Mouse (Mus musculus) CH12.LX (cell line): ENCODE data around the gene Gm5294.

Experiments
- CHD2 ChIP-seq: IDR thresholded peaks from 2 replicates; pipeline ENCODE4 v1.6.1; 2011; ENCODE audit warnings: low read length, improper control_type of control experiment
- CTCF ChIP-seq, 2 experiments: IDR thresholded peaks in 1 of 2; conservative IDR thresholded peaks in 1 of 2; 2 replicates each; pipeline ENCODE4 v1.5.1; 2011 to 2012; ENCODE audit warnings: low read depth in 2 of 2, low read length in 2 of 2, improper control_type of control experiment in 1 of 2, inconsistent platforms in 1 of 2, mild to moderate bottlenecking in 1 of 2, moderate library complexity in 1 of 2
- HCFC1 ChIP-seq: IDR thresholded peaks from 2 replicates; pipeline ENCODE4 v1.6.1; 2012; ENCODE audit warnings: low read depth, mild to moderate bottlenecking, inconsistent platforms, low read length, improper control_type of control experiment
- KAT2A ChIP-seq: IDR thresholded peaks from 2 replicates; pipeline ENCODE4 v1.6.1; 2012; ENCODE audit warnings: low read length, improper control_type of control experiment, inconsistent platforms; ENCODE audit not compliant: insufficient replicate concordance
- TBP ChIP-seq: conservative IDR thresholded peaks from 2 replicates; pipeline ENCODE4 v1.6.1; 2011; ENCODE audit warnings: low read depth, low read length, improper control_type of control experiment
- USF2 ChIP-seq: conservative IDR thresholded peaks from 2 replicates; pipeline ENCODE4 v1.6.1; 2011; ENCODE audit warnings: low read depth, low read length, improper control_type of control experiment
- ZC3H11A ChIP-seq: IDR thresholded peaks from 2 replicates; pipeline ENCODE4 v1.6.1; 2012; ENCODE audit warnings: low read depth, mild to moderate bottlenecking, inconsistent platforms, low read length, improper control_type of control experiment
- ZKSCAN1 ChIP-seq: IDR thresholded peaks from 2 replicates; pipeline ENCODE4 v1.6.1; 2012; ENCODE audit warnings: low read depth, inconsistent platforms, low read length, improper control_type of control experiment, borderline replicate concordance

DNA sequence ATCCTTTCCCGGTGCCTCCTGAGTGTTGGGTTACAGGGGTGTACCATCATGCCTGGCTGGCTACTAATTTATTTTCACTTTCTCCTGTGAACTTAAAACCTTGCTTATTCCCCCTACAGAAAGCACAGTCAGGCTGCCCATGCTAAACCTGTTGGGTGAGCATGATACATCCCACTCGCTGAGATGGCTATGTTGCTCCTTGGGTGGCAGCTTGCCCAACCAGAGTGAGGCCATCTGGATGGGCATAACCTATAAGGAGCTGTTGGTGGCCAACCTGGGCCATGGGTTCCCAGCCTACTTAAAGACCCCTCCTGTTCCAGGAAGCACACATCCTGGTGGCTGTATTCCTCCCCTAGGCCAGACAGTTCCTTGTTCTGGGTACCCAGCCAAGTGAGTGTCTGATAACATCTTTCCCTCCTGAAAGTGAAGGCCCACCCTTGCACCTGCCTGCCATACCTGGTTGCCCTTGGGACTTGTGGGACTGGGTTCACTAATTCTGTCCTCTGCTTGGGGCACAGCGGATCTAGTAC, 33.8 kb upstream of the Gm5294 start:
- TF ChIP-seq HCFC1 (no peak), USF2 (no peak), ZKSCAN1 (no peak), CHD2 (no peak), ZC3H11A (no peak), CTCF (conservative IDR thresholded peaks at IDR 0.05 in 1 of 2, IDR thresholded peaks at IDR 0.05 in 1 of 2; ENCODE audit: low read depth in 2 of 2, low read length in 2 of 2) (no peak), TBP (no peak), KAT2A (no peak)
